Mouse (Mus musculus): ENCODE measurements around the gene Elf4. TPM values are rescaled to one million over a fixed set of nuclear protein-coding genes. Genes with fewer than 3 reads are reported as not detected.
"Not testable (repeated sequence)": the region's sequence is repeated elsewhere in the genome, so short reads cannot be mapped to it uniquely, and the experiment has no call there.

Gene Elf4
- total RNA-seq, 2 experiments from 2014 or later = 1.0 to 1.1 TPM

DNA sequence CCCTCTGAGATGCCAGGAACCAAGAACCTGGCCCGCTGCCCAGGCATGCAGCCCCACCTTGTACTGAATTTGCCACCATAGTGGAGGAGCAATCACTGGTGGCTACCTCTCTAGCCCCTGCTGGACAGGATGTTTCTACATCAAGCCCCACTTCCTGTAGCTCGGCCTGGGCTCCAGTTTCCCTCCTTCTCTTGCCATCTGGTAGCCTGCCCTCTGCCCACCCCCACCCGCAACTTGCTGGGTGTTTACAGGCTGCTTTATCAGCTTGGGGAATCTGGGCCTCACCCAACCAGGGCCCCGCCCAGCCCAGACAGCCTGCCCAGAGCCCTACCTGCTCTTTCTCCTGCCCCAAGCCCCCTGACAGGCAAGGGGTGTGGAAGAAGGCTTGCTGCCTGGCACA is 23.9 kb downstream of the Elf4 start:
- DNase-seq (ENCODE audit: low spot score in 2 of 2) = no peak

DNA sequence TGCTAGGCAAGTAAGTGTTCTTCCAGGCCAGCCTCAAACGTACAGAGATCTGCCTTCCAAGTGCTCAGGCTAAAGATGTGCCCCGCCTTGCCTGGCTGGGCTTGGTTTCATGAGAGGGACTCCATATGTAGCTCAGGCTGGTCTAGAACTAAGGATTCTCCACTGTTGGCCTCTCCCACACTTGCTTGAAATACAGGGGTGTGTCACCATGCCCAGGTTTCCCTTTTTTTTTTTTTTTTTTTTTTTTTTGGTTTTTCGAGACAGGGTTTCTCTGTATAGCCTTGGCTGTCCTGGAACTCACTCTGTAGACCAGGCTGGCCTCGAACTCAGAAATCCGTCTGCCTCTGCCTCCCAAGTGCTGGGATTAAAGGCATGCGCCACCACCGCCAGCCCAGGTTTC is 26.9 kb downstream of the Elf4 start:
- not testable (repeated sequence) for DNase-seq (ENCODE audit: low spot score in 2 of 2)

DNA sequence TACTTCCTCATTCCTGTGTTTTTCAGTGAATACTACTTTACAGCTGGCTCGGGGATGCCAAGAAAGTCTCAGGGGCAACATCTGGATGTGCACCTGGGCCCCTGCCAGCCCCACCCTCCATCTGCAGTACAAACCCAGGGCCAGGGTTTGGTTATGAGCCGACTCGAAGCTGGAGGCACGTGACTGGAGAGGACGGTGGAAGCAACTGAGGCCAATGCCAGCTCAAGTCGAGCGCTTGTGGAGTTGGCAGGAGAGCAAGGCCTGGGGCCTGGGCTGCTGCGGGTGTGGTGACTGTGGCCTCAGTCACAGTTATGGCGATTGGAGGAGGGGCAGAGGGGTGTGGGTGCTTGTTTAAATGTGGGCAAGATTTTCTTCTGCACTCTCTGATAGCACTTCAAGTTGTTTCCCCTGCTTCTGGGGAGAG is 27.4 kb downstream of the Elf4 start:
- DNase-seq (ENCODE audit: low spot score in 2 of 2) = no peak

DNA sequence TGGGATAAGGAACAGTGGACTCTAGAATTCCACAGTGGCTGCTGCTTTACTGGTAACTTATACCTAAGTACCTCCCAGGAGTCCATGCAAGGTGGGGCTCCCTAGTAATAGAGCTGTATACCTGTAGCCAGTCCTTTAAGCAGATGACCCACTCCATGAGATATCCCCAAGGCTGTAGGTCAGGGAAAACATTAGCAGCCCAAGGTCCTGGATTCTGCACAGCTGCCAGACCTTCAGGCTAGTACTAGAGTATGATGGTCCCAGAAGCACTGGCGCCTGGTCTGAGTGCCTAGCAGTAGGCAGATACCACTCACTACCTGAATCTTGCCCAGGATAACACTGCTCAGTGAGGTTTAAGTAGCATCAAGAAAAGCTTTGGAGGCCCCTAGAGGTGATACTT is 28.7 kb downstream of the Elf4 start:
- no peak for DNase-seq (ENCODE audit: low spot score in 2 of 2)

DNA sequence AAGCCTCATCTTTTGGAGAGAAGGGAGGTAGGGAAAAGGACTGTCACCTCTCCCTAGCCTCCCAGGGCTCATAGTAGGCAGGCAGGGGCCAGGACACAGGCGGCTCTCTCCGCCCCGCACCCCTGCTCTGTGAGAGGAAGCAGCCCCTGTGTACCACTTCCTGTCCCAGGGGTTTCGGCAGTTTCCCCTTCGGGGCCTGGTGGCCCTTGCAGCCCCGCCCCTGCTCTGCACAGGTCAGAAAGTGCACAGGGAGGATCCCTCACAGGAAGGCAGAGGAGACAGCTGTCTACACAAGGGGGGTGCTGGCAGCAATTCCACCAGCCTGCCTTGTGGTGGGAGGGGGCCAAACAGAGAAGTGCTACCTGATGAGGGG is 29.4 kb downstream of the Elf4 start:
- DNase-seq (ENCODE audit: low spot score in 2 of 2) = no peak

DNA sequence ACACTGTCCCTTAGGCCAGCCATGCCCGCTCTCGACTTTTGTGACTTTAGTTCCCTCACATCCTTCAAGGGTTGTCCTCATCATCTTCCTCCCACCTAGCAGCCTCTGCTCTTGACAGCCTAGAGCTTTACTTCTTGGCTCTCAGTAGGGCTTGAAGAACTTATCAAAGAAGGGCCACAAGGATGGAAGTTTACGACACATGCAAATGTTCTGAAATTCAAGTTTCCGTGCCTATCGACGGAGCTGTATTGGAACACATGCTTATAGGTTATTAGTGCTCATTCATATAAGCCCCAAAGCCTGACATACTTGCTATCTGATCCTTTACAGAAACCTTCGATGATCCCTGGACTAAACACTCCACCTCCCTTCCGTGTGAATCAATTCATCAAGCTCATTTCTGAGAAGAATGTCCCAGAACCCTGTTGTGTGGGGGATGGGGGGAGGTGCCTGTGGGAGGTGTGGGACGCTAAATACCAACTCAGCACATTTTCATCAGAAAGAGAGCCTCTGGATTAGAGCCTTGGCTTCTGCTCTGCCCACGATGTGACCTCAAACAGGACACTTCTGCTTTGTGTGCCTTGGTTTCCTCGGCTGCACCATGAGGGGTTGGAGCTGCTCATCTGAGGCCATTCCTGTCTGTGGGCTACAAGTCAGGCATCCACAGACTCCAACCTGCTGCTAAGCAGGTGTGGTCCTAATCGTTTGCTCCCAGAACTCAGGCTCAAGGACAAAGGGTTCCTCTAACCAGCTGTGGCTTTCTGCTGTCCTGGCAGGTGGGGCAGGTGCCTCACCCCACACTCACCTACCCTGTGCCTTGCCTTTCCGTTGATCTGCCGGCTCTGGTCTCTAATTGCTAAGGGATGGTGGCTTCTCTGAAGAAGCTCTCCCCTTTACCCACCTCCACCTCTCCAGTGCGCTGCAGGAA is 30.1 kb downstream of the Elf4 start:
- no peak for DNase-seq (ENCODE audit: low spot score in 2 of 2)

DNA sequence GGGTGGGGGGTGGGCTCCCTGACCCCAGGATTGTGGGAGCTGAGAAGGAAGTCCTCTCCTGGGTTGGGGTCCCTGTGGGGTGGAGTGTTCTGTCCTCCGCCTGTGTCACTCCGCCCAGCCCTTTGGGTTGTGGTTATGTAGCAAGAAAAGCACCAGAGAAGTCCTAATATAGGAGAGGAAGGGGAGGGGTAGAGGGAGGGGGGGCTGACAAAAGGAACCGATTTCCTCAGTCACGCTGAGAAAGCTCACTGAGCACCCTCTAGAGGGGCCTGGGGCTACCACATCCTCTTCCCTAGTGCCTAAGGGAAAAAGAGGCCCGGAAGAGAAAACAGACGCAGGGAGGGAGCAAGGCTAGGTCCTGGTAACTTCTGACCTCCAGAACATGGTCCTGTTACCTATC is 33.4 kb downstream of the Elf4 start:
- no peak for DNase-seq (ENCODE audit: low spot score in 2 of 2)

DNA sequence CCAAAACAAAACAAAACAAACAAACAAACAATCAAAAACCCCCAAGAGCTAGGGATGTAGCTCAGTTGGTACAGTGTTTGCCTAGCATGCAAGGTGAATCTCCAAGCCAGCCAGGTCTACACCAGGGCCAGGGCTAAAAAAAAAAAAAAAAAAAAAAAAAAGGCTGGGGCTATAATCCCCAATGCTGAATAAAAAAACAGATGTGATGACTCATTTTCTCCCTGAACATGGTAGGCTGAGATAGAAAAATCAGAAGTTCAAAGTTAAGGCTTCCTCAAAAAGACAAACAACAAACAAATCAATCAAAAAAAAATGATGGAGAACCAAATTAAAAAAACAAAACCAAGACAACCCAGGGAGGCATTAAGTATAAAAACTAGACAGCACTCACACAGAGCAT is 33.8 kb downstream of the Elf4 start:
- DNase-seq (ENCODE audit: low spot score in 2 of 2) = no peak

DNA sequence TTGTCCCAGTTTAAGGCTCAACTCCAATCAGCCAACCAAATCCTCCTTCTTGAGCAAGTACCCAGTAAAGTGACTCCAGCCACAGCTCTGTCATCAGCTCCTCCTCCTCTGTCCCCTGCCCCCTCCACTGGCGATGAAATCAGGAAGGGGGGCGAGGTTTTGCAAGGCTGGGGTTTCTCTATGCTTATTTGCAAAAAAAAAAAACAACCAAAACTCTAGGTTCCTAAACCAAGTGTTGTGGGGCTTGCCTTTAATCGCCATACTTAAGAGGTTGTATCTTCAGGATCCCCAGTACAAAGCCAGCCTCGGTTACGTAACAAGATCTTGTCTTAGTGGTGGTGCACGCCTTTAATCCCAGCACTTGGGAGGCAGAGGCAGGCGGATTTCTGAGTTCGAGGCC is 34.3 kb downstream of the Elf4 start:
- DNase-seq (ENCODE audit: low spot score in 2 of 2) = no peak

DNA sequence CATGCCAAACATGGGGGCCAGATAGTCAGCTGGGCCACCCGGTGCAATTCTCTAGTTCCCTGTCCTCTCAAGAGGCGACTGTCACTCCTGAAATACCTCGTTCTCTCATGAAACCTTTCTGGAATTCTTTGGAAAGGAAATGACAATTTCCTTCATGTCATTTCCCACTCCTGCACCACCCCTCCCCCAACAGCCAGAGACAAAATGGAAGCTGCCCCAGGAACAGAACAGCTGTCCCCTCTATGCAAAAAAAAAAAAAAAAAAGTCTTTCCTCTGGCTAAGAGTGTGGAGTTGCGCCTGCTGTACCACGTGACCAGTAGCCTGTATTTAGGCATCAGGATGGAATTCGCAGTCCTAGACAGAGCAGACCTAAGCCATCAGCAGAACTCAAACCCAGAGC is 34.7 kb downstream of the Elf4 start:
- DNase-seq (ENCODE audit: low spot score in 2 of 2) = no peak

DNA sequence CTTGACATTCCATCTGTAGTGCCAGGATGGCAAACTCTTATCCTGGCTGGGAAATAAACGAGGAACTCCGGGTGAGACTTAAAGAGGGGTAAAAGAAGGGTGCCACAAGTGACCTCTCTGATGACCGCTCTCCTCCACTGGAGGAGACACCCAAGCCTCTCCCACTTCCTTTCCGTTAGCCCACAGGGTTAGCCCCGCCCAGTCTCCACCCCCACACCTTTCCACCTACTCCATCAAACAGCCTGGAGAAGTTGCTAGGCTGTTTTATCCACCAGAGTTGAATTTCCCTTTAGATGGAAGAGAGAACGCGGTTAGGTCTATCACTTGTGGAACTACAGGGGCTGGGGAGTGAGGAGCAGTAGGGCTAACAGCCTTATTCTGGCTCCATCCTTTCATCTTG is 37.7 kb downstream of the Elf4 start:
- no peak for DNase-seq (ENCODE audit: low spot score in 2 of 2)

DNA sequence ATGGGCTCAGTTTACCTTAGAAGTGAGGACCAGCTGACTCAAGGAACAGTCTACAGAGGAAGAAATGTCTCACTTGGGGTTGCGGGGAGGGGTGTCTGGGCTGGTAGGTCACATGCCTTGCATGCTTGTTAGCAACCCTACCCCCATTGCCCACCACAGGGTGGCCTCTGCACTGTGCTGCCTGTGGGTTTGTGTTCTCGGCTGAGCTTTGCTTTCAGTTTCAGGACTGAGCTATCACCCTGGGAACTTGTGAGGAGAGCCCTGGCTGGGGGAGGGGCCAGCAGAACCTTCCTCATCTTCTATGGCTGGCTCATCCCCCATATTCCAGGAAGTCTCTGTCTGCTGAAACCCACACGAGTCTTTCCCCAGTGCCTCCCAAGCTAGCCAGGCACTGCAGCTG is 38.3 kb downstream of the Elf4 start:
- DNase-seq (ENCODE audit: low spot score in 2 of 2) = no peak

DNA sequence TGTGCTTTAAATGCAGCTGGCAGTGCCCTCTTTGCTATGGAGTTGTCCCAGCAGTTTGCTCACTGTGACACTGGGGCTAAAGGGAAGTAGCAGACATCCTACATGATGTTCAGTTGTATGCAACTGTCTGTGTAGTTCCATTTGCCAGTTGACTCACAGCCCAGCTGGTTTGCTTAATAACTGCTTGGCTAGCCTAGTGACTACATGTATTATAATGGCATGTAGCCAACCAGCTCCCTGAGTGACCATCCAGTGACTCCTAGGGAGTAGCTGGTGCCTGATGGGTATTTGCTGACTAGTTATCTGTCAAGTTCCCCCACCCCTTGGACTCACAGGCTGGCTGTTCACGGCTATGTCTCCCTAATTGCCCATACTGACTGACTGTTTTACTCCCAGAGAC is 39.3 kb downstream of the Elf4 start:
- DNase-seq (ENCODE audit: low spot score in 2 of 2) = no peak

DNA sequence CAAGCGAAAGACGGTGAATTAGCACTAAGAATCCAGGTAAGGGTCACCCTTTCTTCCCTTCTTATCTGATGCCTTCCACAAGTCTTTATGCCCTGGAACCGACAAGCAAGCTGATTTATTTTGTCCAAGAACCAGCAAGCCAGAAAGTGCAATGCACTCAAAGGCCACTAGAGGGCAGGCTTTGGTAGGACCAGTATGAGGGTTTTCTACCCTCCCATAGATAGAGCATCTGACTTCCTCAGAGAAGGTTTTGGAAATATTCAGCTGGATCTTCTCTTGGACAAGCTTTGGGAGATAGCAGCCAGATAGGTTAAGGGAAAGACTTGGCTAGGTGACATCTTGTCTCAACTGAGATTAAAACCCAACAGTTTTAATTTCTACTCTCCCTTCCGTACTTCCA is 39.9 kb downstream of the Elf4 start:
- peak; percentile 60 to 66 for DNase-seq (ENCODE audit: low spot score in 2 of 2)

DNA sequence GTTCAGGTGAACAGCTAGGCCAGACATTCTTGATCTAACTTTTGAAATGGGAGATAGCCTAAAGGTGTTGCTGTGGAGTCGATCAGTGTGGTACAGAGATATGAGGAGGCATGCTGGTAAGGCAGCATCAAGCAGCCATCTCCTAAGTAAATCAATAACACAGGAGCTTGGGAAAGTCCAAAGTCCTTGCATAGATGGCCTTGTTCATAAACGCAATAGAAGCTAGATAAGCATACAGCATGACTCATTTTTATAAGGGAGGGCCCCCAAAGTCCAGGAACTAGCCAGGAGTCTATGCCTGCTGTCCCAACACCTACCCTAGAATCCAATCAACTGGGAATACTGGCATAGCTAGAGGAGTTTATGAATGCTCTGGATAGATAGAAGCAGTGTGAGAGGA is 44.5 kb downstream of the Elf4 start:
- no peak for DNase-seq (ENCODE audit: low spot score in 2 of 2)

DNA sequence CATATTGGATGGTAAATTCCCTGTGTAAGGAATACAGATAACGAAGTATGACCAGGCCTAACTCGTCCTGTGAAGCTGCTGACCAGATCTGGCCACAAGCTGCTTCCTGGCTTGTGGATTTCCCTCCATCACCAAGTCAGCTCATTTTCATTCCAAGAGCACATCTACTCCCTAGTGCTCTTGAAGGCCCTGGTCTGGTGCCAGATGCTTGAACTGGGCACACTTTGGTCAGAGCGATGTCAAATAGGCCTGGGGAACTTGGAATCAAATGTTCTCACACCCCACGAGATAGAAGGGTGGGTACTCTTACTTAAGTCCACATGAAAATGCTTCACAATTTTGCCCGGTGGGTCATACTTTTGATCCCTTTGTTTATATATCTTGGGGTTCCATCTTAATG is 48.6 kb downstream of the Elf4 start:
- no peak for DNase-seq (ENCODE audit: low spot score in 2 of 2)

DNA sequence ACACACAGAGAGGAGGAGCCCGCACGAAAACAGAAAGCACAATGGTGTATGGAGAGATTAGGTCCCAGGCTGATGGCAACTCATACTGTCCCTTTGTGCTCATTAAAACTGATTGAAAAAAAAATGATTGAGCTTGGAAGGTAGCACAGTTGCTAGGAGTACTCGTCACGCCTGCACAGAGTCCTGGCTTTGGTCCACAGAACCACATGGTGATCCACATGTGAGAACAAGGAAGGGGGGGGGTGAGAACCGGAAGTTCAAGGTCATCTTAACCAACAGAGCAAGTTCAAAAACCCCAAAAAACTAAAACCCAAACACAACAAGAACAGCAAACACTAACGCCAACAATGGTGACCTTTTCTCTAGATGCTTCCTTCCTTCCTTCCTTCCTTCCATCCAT is 50.3 kb downstream of the Elf4 start:
- no peak for DNase-seq (ENCODE audit: low spot score in 2 of 2)

DNA sequence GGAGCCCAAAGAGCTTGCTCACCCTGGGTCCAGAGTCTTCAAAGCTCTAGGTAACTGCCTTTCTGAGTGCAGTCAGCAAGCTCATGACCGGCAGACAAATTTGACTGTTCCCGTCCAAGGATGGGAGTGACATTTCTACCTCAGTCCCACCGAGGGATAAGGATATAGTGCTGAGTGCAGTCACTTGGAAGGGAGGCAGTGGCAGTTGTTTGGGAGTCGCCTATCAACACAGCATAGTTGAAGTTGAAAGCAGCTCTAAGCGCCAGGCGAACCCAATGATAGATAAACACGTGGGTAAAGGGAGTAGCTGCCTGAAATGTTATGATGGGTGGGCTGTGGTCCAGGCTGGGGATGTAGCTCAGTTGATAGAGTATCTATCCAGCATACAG is 52.5 kb downstream of the Elf4 start:
- no peak for DNase-seq (ENCODE audit: low spot score in 2 of 2)

DNA sequence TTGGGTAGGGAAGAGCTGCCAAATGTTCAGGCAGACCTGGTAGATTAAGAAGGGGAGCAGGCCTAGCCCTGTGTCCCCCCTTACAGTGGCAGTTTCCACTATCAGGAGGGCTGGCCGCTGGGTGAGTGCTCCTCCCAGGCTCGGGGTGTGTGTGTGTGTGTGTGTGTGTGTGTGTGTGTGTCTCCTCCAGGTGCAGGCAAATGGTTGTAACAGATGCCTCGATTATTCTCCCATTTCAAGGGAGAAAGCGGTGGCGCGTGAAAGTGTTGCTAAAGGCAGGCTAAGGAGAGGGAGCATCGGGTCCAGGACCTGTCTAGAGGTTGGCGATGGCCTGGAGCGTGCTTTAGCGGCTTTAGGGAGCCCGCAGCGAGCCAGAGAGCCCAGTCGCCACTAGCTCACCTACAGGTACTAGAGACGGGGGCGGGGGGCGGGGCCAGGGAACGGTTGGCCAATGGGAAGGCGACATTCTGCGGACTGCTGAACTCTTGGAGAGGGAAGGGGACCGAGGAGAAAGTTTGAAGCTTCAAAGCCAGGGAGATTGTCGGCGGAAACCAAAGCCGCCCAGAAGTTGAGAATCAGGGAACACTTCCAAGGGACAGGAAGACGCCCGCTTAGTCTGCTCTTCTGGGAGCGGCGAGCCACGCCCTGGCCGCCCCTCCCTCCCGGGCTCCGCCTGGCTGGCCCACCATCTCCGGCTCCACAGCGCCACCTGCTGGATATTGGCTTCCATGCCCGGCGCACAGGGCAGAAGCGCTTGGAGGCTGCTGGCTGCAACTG is 53.1 kb downstream of the Elf4 start:
- peak; percentile 84 to 87 for DNase-seq (ENCODE audit: low spot score in 2 of 2)

DNA sequence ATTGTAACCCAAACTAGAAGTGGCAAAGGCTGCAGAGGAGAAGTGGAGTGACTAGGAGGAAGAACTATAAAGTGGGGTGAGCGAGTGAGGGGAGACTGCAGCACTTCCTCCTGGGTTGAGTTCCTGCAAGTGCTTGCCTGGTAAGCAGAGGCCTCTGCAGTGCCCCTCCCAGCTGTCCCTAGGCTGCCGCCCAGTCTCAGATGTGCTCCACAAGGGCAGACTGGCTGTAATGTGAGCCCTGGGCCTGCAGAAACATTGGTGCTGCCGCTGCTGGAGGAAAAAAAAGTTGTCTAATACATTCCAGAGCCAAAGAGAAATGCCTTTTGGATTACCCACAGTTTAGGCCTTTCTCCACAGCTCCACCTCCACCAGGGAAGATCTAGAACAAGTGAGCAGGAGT is 57.8 kb downstream of the Elf4 start:
- DNase-seq (ENCODE audit: low spot score in 2 of 2) = no peak

DNA sequence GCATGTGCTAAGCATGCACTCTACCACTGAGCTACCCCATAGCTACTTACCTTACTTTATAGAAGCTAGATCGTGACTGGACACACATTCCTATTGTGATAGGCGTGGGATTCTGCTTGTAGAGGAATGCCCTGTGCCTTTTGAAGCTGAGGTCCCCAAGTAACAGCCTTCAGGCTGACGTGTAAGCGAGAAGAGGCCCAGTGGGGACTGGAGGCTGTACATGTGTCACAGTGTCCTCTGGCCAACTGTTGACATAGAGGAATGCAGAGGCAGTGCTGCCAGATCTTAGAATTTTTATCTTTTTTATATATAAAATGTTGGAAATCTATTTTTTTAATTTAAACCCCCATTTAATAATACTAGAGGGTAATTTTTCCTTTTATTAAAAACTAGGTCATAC is 62.9 kb downstream of the Elf4 start:
- DNase-seq (ENCODE audit: low spot score in 2 of 2) = no peak

DNA sequence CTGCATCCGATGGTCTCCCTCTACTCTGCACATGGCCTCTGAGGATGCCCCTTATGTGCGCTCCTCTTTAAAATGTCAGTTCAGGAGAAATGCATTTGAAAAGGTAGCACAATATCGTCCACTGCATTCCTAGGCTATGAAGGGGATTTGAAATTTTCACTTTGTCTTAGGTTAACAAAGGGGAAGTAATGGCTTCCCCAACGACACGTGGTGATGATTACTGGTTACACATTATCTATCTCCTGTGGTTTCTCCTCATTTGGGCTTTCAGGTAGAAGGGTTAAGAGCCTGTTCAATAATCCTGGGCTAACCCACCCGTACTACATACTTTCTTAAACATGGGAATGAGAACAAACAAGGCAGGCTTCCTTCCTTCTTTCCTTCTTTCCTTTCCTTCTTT is 73.6 kb downstream of the Elf4 start:
- no peak for DNase-seq (ENCODE audit: low spot score in 2 of 2)

DNA sequence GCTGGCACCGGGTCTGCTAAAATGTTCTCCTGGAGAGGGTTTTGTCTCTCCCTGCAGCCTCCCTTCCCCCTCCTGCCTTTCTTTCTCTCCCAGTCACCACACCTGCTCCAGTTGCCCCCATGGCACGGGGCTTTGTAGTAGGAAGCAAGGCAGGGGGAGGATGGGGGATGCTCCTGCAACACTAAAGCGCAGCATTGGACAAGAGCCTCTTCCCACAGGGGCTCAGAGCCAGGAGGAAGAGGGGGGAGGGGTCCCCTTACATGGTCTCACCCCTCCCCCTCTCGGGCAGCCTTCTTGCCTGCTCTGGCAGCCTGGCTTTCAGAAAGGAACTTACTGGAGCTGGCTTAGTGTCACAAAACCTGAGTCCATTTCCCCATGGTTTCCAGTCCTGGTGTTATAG is 77.0 kb downstream of the Elf4 start:
- no peak for DNase-seq (ENCODE audit: low spot score in 2 of 2)

Measured in left cerebral cortex, adult 18-20 months (tissue).